Mouse (Mus musculus) neural tube, embryonic 11.5 days (tissue): ENCODE data around the gene Jmy. TPM values are rescaled to one million over a fixed set of nuclear protein-coding genes. Genes with fewer than 3 reads are reported as not detected.
A peak's percentile ranks its signal among the peaks of the same experiment; 100 is the strongest.
"Not testable (repeated sequence)": the region's sequence is repeated elsewhere in the genome, so short reads cannot be mapped to it uniquely, and the experiment has no call there.

Experiments
- ATAC-seq: fragments of 200-750 bp; cut with Nextera tagmentation; 2 replicates; pipeline ENCODE4 v1.8.0; 2017; ENCODE audit warnings: moderate number of reproducible peaks, mild to moderate bottlenecking, moderate TSS enrichment, moderate library complexity; ENCODE audit not compliant: insufficient read depth, low FRiP score, low TSS enrichment
- DNase-seq: peaks from one replicate; pipeline ENCODE4 v3.0.0-alpha.2; 2015; ENCODE audit warnings: low spot score
- H3K27ac ChIP-seq: fragments of 300-500 bp; sonication (generic); 2 replicates; pipeline ENCODE4 v1.5.1; 2014; ENCODE audit warnings: low read depth, mild to moderate bottlenecking, low read length
- H3K27me3 ChIP-seq: fragments of 300-500 bp; sonication (generic); 2 replicates; pipeline ENCODE4 v1.6.1; 2014; ENCODE audit warnings: mild to moderate bottlenecking, low read length, mixed read lengths; ENCODE audit not compliant: control insufficient read depth, insufficient read depth
- H3K36me3 ChIP-seq: fragments of 300-500 bp; sonication (generic); 2 replicates; pipeline ENCODE4 v1.6.1; 2014; ENCODE audit warnings: mild to moderate bottlenecking, low read length, moderate library complexity, mixed read lengths; ENCODE audit not compliant: control insufficient read depth, insufficient read depth
- H3K4me1 ChIP-seq: fragments of 300-500 bp; sonication (generic); 2 replicates; pipeline ENCODE4 v1.6.1; 2014; ENCODE audit warnings: low read length, mixed read lengths; ENCODE audit not compliant: control insufficient read depth, insufficient read depth
- H3K4me2 ChIP-seq: fragments of 300-500 bp; sonication (generic); 2 replicates; pipeline ENCODE4 v1.6.1; 2014; ENCODE audit warnings: low read depth, mild to moderate bottlenecking, moderate library complexity
- H3K4me3 ChIP-seq: fragments of 300-500 bp; sonication (generic); 2 replicates; pipeline ENCODE4 v1.5.1; 2014; ENCODE audit warnings: low read depth, low read length
- H3K9ac ChIP-seq: fragments of 300-500 bp; sonication (generic); 2 replicates; pipeline ENCODE4 v1.6.1; 2014; ENCODE audit warnings: mild to moderate bottlenecking, low read length
- H3K9me3 ChIP-seq: fragments of 300-500 bp; sonication (generic); 2 replicates; pipeline ENCODE4 v1.6.1; 2016; ENCODE audit warnings: low read length; ENCODE audit not compliant: control insufficient read depth
- WGBS: fragments of 180-500 bp; shearing (Covaris S2); extraction: QIAGEN DNeasy Blood & Tissue Kit; methylation state at CpG from one replicate; pipeline ENCODE4 v1.1.7; 2014; 5-methylcytosine and 5-hydroxymethylcytosine counted together
- polyA plus RNA-seq: library from polyadenylated mRNA; unstranded; fragments of >200 nt; fragmentation: Nextera tagmentation; extraction: Ambion mirVana; gene quantifications from 2 replicates; pipeline ENCODE4 v1.2.1, GENCODE M21; 2014

Gene Jmy
- polyA plus RNA-seq, 1 experiment from 2014 or later, result 3.6 TPM

DNA sequence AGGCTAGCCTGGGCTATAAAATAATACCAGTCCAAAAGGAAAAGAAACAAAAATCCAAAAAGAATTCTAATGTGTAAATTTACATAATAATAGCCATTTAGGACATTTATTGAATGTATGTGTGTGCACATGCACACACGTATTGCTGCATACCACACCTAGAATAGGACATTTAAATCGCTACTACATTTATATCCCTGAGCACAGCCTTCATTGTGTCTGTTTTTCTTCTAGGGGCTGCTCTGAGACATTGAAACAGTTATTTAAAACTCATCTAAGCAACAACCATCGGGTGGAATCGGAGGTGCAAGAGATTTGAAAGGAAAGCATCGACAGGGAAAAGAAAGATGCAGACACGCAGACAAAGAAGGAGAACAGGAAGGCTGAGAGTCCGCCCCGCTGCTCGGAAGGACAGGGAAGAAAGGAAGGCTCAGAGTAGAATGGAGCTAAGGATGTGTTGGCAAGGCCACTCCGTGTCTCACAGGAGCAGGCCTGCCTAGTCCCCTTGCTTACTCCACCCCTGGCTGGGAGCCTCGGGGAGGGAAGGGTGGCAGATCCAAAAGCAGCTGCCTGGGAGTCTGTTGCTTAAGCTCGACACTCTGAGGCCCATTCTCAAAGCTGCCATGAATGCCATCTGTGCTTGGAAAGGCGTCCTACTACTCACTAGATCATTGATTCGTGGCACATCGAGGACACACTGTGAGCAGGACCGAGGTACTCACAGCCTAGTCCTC, 11.0 kb upstream of the Jmy start:
- 67% methylated on average over 16 of the region's 16 CpGs for WGBS
- H3K27ac ChIP-seq, result no peak overlapping the region
- H3K27me3 ChIP-seq, result no peaks in the 10 kb centered on the region
- no peaks in the 10 kb centered on the region for H3K36me3 ChIP-seq
- H3K4me1 ChIP-seq, result no peaks in the 10 kb centered on the region
- no peak overlapping the region for H3K9ac ChIP-seq
- no peak overlapping the region for H3K4me3 ChIP-seq
- no peaks in the 10 kb centered on the region for H3K9me3 ChIP-seq
- no peak for DNase-seq
- H3K4me2 ChIP-seq, result no peak overlapping the region
- ATAC-seq, result no peak

GRCm38 (mm10) chr13:93506920-93507319, 7.3 kb upstream of the Jmy start:
- not testable (repeated sequence) for H3K27ac ChIP-seq, H3K4me2 ChIP-seq, H3K4me3 ChIP-seq, H3K9ac ChIP-seq, H3K27me3 ChIP-seq, ATAC-seq, DNase-seq, H3K9me3 ChIP-seq, H3K4me1 ChIP-seq, H3K36me3 ChIP-seq
- WGBS, result 79% methylated on average over 5 of the region's 5 CpGs

DNA sequence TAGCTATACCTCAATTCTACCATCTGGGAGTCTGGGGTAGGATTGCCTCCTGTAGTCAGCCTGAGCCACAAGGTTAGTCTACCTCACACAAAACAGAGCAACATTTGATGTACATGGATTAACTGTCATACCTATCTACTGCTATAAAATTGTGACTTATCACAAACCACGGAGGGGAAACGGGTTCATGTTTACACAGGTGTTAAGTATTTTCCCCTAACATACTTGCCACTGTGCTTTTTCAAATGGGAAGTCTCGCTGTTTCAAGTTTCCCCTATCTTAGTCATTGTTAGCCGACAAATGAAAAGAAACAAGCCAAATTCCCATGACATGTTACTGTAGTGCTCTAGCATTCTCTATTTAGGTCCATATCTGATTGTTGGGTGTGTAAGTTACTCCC, 2.1 kb upstream of the Jmy start:
- H3K4me1 ChIP-seq, result peaks cover 6% of the 10 kb centered on the region; the same call in 1 of the 2 replicates
- H3K9me3 ChIP-seq, result no peaks in the 10 kb centered on the region
- H3K36me3 ChIP-seq, result no peaks in the 10 kb centered on the region
- H3K4me3 ChIP-seq, result no peak overlapping the region
- no peak overlapping the region for H3K4me2 ChIP-seq
- no peak for DNase-seq
- no peak overlapping the region for H3K27ac ChIP-seq
- H3K27me3 ChIP-seq, result no peaks in the 10 kb centered on the region
- WGBS, result 55% methylated on average over 4 of the region's 4 CpGs
- no peak overlapping the region for H3K9ac ChIP-seq
- ATAC-seq, result no peak

DNA sequence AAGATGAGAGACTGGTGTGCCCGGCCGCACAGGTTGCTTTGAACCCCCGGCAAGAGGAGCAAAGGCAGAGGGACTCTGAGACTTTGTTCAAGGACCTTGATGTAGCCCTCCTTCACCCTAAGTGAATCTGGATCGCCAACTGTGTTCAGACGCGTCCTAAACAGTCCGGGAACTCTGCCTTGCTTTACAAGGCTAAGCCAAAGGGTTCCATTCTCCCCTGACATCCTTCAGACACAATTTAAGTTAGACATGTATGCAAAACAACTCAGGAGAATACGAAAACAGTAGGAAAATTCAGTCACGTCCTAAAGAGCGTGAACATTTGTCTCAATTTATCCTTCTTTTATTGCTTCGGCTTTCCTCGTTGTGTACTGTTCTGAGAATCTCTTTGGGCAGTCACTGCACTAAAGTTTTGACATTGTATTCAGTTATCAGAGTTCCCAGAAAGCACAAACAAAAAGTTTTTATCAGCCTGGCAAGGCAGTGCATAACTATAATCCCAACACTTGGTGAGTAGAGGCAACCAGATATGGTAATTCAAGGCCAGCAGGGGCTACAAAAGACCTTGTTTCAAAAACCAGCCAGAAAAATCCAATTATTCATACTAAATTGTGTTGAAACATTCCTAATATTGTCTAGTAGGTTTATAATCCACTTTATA, 495 bp upstream of the Jmy start:
- Histone ChIP-seq H3K27me3 (no peaks in the 10 kb centered on the region), H3K27ac (peak overlapping the region; percentile 95), H3K4me2 (peak overlapping the region; percentile 84), H3K9me3 (no peaks in the 10 kb centered on the region), H3K36me3 (no peaks in the 10 kb centered on the region), H3K4me3 (peak overlapping the region; percentile 96), H3K9ac (peak overlapping the region; percentile 94), H3K4me1 (peaks cover 6% of the 10 kb centered on the region; the same call in 1 of the 2 replicates)
- ATAC-seq, result no peak; the same call in 1 of the 2 replicates
- no peak for DNase-seq
- WGBS, result 13% methylated on average over 12 of the region's 12 CpGs

GRCm38 (mm10) chr13:93498211-93499166, 1.1 kb downstream of the Jmy start:
- peak; percentile 62 for ATAC-seq
- Histone ChIP-seq H3K4me1 (peaks cover 6% of the 10 kb centered on the region; the same call in 1 of the 2 replicates), H3K27me3 (no peaks in the 10 kb centered on the region), H3K27ac (peak overlapping the region; percentile 95), H3K9ac (peak overlapping the region; percentile 94), H3K4me2 (peak overlapping the region; percentile 84), H3K36me3 (no peaks in the 10 kb centered on the region), H3K4me3 (peak overlapping the region; percentile 96), H3K9me3 (no peaks in the 10 kb centered on the region)
- peak; percentile 67 for DNase-seq
- under 1% methylated on average over 94 of the region's 94 CpGs for WGBS

- Histone ChIP-seq H3K4me2 (peak overlapping the region; percentile 84), H3K4me1 (peaks cover 6% of the 10 kb centered on the region; the same call in 1 of the 2 replicates), H3K9me3 (no peaks in the 10 kb centered on the region), H3K9ac (no peak overlapping the region), H3K4me3 (no peak overlapping the region; the same call in 1 of the 2 replicates), H3K27ac (no peak overlapping the region), H3K27me3 (no peaks in the 10 kb centered on the region), H3K36me3 (no peaks in the 10 kb centered on the region)
- WGBS, result 38% methylated on average over 1 of the region's 1 CpGs
- DNase-seq (no peak), ATAC-seq (no peak)
Measured at GRCm38 (mm10) chr13:93496977-93497376, 2.6 kb downstream of the Jmy start.

- ATAC-seq (no peak), DNase-seq (no peak)
- H3K9me3 ChIP-seq, result no peaks in the 10 kb centered on the region
- H3K4me1 ChIP-seq, result no peaks in the 10 kb centered on the region
- no peak overlapping the region for H3K9ac ChIP-seq
- no peak overlapping the region for H3K4me2 ChIP-seq
- H3K27me3 ChIP-seq, result no peaks in the 10 kb centered on the region
- 74% methylated on average over 2 of the region's 2 CpGs for WGBS
- H3K36me3 ChIP-seq, result no peaks in the 10 kb centered on the region
- no peak overlapping the region for H3K4me3 ChIP-seq
- no peak overlapping the region for H3K27ac ChIP-seq
Measured at GRCm38 (mm10) chr13:93488510-93488909, 11.1 kb downstream of the Jmy start.

GRCm38 (mm10) chr13:93487734-93488133, 11.9 kb downstream of the Jmy start:
- no peak overlapping the region for H3K4me2 ChIP-seq

More at GRCm38 (mm10) chr13:93487734-93488133, 11.9 kb downstream of the Jmy start:
- DNase-seq (no peak), ATAC-seq (no peak)
- no peak overlapping the region for H3K9ac ChIP-seq
- no peaks in the 10 kb centered on the region for H3K27me3 ChIP-seq
- no peak overlapping the region for H3K4me3 ChIP-seq
- H3K4me1 ChIP-seq, result no peaks in the 10 kb centered on the region
- H3K36me3 ChIP-seq, result no peaks in the 10 kb centered on the region
- no peak overlapping the region for H3K27ac ChIP-seq
- no peaks in the 10 kb centered on the region for H3K9me3 ChIP-seq
- 98% methylated on average over 8 of the region's 8 CpGs for WGBS
